Mouse (Mus musculus) embryonic facial prominence, embryonic 13.5 days (tissue): Measurements from ENCODE around the gene Rbfox1. TPM values are rescaled to one million over a fixed set of nuclear protein-coding genes. Genes with fewer than 3 reads are reported as not detected.

Experiments used
- ATAC-seq: fragments of 200-750 bp; cut with Nextera tagmentation; 2 replicates; pipeline ENCODE4 v1.8.0; 2017; ENCODE audit warnings: low read depth; ENCODE audit not compliant: insufficient number of reproducible peaks, insufficient read depth, low FRiP score, low TSS enrichment
- H3K27ac ChIP-seq: fragments of 300-500 bp; sonication (generic); 2 replicates; pipeline ENCODE4 v1.5.1; 2015; ENCODE audit warnings: moderate library complexity, mild to moderate bottlenecking, inconsistent platforms
- H3K27me3 ChIP-seq: fragments of 300-500 bp; sonication (generic); 2 replicates; pipeline ENCODE4 v1.6.1; 2015; ENCODE audit warnings: mild to moderate bottlenecking, inconsistent platforms
- H3K36me3 ChIP-seq: fragments of 300-500 bp; sonication (generic); 2 replicates; pipeline ENCODE4 v1.6.1; 2015; ENCODE audit warnings: mild to moderate bottlenecking, inconsistent platforms
- H3K4me1 ChIP-seq: fragments of 300-500 bp; sonication (generic); 2 replicates; pipeline ENCODE4 v1.6.1; 2015; ENCODE audit warnings: inconsistent platforms
- H3K4me2 ChIP-seq: fragments of 300-500 bp; sonication (generic); 2 replicates; pipeline ENCODE4 v1.6.1; 2015; ENCODE audit warnings: moderate library complexity, mild to moderate bottlenecking, inconsistent platforms
- H3K4me3 ChIP-seq: fragments of 300-500 bp; sonication (generic); 2 replicates; pipeline ENCODE4 v1.5.1; 2015; ENCODE audit warnings: mild to moderate bottlenecking, inconsistent platforms
- H3K9ac ChIP-seq: fragments of 300-500 bp; sonication (generic); 2 replicates; pipeline ENCODE4 v1.6.1; 2015; ENCODE audit warnings: mild to moderate bottlenecking, inconsistent platforms
- H3K9me3 ChIP-seq: fragments of 300-500 bp; sonication (generic); 2 replicates; pipeline ENCODE4 v1.6.1; 2016; ENCODE audit warnings: inconsistent platforms
- WGBS: fragments of 180-500 bp; shearing (Covaris S2); methylation state at CpG from one replicate; pipeline ENCODE4 v1.1.7; 2015; ENCODE audit warnings: mixed read lengths; 5-methylcytosine and 5-hydroxymethylcytosine counted together
- polyA plus RNA-seq: library from polyadenylated mRNA; unstranded; fragments of >200 nt; fragmentation: Nextera tagmentation; extraction: Ambion mirVana; gene quantifications from 2 replicates; pipeline ENCODE4 v1.2.1, GENCODE M21; 2015

Rbfox1 gene
- polyA plus RNA-seq, 1 experiment from 2014 or later: 3.9 TPM

GRCm38 (mm10) chr16:7069599-7069998 lies 1184.4 kb downstream of the Rbfox1 start:
- Histone ChIP-seq H3K9ac (no peak overlapping the region), H3K9me3 (no peaks in the 10 kb centered on the region), H3K27ac (no peak overlapping the region), H3K4me2 (no peak overlapping the region), H3K4me3 (no peak overlapping the region), H3K4me1 (no peaks in the 10 kb centered on the region), H3K36me3 (no peaks in the 10 kb centered on the region), H3K27me3 (no peaks in the 10 kb centered on the region)
- WGBS: 66% methylated on average over 8 of the region's 8 CpGs
- ATAC-seq: no peak

- no peak for ATAC-seq
- WGBS: 83% methylated on average over 4 of the region's 4 CpGs
These were observed 1189.6 kb downstream of the Rbfox1 start for GRCm38 (mm10) chr16:7074786-7075185.

GRCm38 (mm10) chr16:7075749-7076148 lies 1190.6 kb downstream of the Rbfox1 start:
- H3K9ac ChIP-seq: no peak overlapping the region
- H3K9me3 ChIP-seq: no peaks in the 10 kb centered on the region
- no peaks in the 10 kb centered on the region for H3K36me3 ChIP-seq
- no peak for ATAC-seq
- no peak overlapping the region for H3K27ac ChIP-seq
- no peak overlapping the region for H3K4me3 ChIP-seq
- H3K4me2 ChIP-seq: no peak overlapping the region
- H3K27me3 ChIP-seq: no peaks in the 10 kb centered on the region
- 74% methylated on average over 6 of the region's 6 CpGs for WGBS
- no peaks in the 10 kb centered on the region for H3K4me1 ChIP-seq

More at GRCm38 (mm10) chr16:7074786-7075185, 1189.6 kb downstream of the Rbfox1 start:
- H3K27ac ChIP-seq: no peak overlapping the region
- no peak overlapping the region for H3K4me2 ChIP-seq
- H3K9ac ChIP-seq: no peak overlapping the region
- H3K4me3 ChIP-seq: no peak overlapping the region
- no peaks in the 10 kb centered on the region for H3K4me1 ChIP-seq
- H3K36me3 ChIP-seq: no peaks in the 10 kb centered on the region
- no peaks in the 10 kb centered on the region for H3K27me3 ChIP-seq
- H3K9me3 ChIP-seq: no peaks in the 10 kb centered on the region

- H3K27ac ChIP-seq: no peak overlapping the region
- 91% methylated on average over 1 of the region's 1 CpGs for WGBS
- H3K27me3 ChIP-seq: no peaks in the 10 kb centered on the region
- H3K4me2 ChIP-seq: no peak overlapping the region
- ATAC-seq: no peak
- no peak overlapping the region for H3K4me3 ChIP-seq
- H3K4me1 ChIP-seq: no peaks in the 10 kb centered on the region
- no peaks in the 10 kb centered on the region for H3K36me3 ChIP-seq
- no peak overlapping the region for H3K9ac ChIP-seq
- H3K9me3 ChIP-seq: no peaks in the 10 kb centered on the region
These were observed 1191.2 kb downstream of the Rbfox1 start for GRCm38 (mm10) chr16:7076305-7076704.

- H3K27ac ChIP-seq: no peak overlapping the region
- no peak for ATAC-seq
- H3K9ac ChIP-seq: no peak overlapping the region
- H3K4me2 ChIP-seq: no peak overlapping the region
- WGBS: 86% methylated on average over 3 of the region's 3 CpGs
- H3K27me3 ChIP-seq: no peaks in the 10 kb centered on the region
- H3K9me3 ChIP-seq: no peaks in the 10 kb centered on the region
- H3K36me3 ChIP-seq: no peaks in the 10 kb centered on the region
- no peaks in the 10 kb centered on the region for H3K4me1 ChIP-seq
- H3K4me3 ChIP-seq: no peak overlapping the region
These were observed 1191.6 kb downstream of the Rbfox1 start for GRCm38 (mm10) chr16:7076707-7077106.

GRCm38 (mm10) chr16:7081074-7081568 lies 1196.0 kb downstream of the Rbfox1 start:
- Histone ChIP-seq H3K9ac (no peak overlapping the region), H3K27me3 (no peaks in the 10 kb centered on the region), H3K36me3 (no peaks in the 10 kb centered on the region), H3K4me2 (no peak overlapping the region), H3K27ac (no peak overlapping the region), H3K4me1 (no peaks in the 10 kb centered on the region), H3K4me3 (no peak overlapping the region), H3K9me3 (no peaks in the 10 kb centered on the region)
- WGBS: 61% methylated on average over 3 of the region's 3 CpGs
- no peak for ATAC-seq

GRCm38 (mm10) chr16:7081684-7082255 lies 1196.6 kb downstream of the Rbfox1 start:
- Histone ChIP-seq H3K27ac (no peak overlapping the region), H3K4me2 (no peak overlapping the region), H3K4me3 (no peak overlapping the region), H3K4me1 (no peaks in the 10 kb centered on the region), H3K9ac (no peak overlapping the region), H3K9me3 (no peaks in the 10 kb centered on the region), H3K36me3 (no peaks in the 10 kb centered on the region), H3K27me3 (no peaks in the 10 kb centered on the region)
- 79% methylated on average over 5 of the region's 5 CpGs for WGBS
- no peak for ATAC-seq

- Histone ChIP-seq H3K4me3 (no peak overlapping the region), H3K4me1 (no peaks in the 10 kb centered on the region), H3K9ac (no peak overlapping the region), H3K27ac (no peak overlapping the region), H3K9me3 (no peaks in the 10 kb centered on the region), H3K36me3 (no peaks in the 10 kb centered on the region), H3K4me2 (no peak overlapping the region), H3K27me3 (no peaks in the 10 kb centered on the region)
- WGBS: 89% methylated on average over 2 of the region's 2 CpGs
- no peak for ATAC-seq
These were observed 1198.8 kb downstream of the Rbfox1 start for GRCm38 (mm10) chr16:7083937-7084336.

GRCm38 (mm10) chr16:7088601-7089430 lies 1203.7 kb downstream of the Rbfox1 start:
- no peak for ATAC-seq
- no peak overlapping the region for H3K4me3 ChIP-seq
- no peaks in the 10 kb centered on the region for H3K4me1 ChIP-seq
- H3K27ac ChIP-seq: no peak overlapping the region
- no peaks in the 10 kb centered on the region for H3K36me3 ChIP-seq
- H3K27me3 ChIP-seq: no peaks in the 10 kb centered on the region
- no peak overlapping the region for H3K9ac ChIP-seq
- no peaks in the 10 kb centered on the region for H3K9me3 ChIP-seq
- H3K4me2 ChIP-seq: no peak overlapping the region
- WGBS: 58% methylated on average over 10 of the region's 10 CpGs

GRCm38 (mm10) chr16:7089475-7089874 lies 1204.3 kb downstream of the Rbfox1 start:
- H3K27ac ChIP-seq: no peak overlapping the region
- H3K9ac ChIP-seq: no peak overlapping the region
- no peaks in the 10 kb centered on the region for H3K9me3 ChIP-seq
- H3K27me3 ChIP-seq: no peaks in the 10 kb centered on the region
- no peaks in the 10 kb centered on the region for H3K36me3 ChIP-seq
- 74% methylated on average over 1 of the region's 1 CpGs for WGBS
- no peak for ATAC-seq
- no peak overlapping the region for H3K4me2 ChIP-seq
- H3K4me3 ChIP-seq: no peak overlapping the region
- no peaks in the 10 kb centered on the region for H3K4me1 ChIP-seq

- Histone ChIP-seq H3K4me2 (no peak overlapping the region), H3K9me3 (no peaks in the 10 kb centered on the region), H3K4me1 (no peaks in the 10 kb centered on the region), H3K4me3 (no peak overlapping the region), H3K9ac (no peak overlapping the region), H3K36me3 (no peaks in the 10 kb centered on the region), H3K27me3 (no peaks in the 10 kb centered on the region), H3K27ac (no peak overlapping the region)
- 90% methylated on average over 6 of the region's 6 CpGs for WGBS
- ATAC-seq: no peak
These were observed 1205.0 kb downstream of the Rbfox1 start for GRCm38 (mm10) chr16:7090205-7090604.

GRCm38 (mm10) chr16:7092811-7093210 lies 1207.7 kb downstream of the Rbfox1 start:
- H3K27ac ChIP-seq: no peak overlapping the region
- no peaks in the 10 kb centered on the region for H3K36me3 ChIP-seq
- no peak overlapping the region for H3K9ac ChIP-seq
- H3K4me1 ChIP-seq: no peaks in the 10 kb centered on the region
- 60% methylated on average over 4 of the region's 4 CpGs for WGBS
- no peak overlapping the region for H3K4me2 ChIP-seq
- no peaks in the 10 kb centered on the region for H3K27me3 ChIP-seq
- no peaks in the 10 kb centered on the region for H3K9me3 ChIP-seq
- ATAC-seq: no peak
- no peak overlapping the region for H3K4me3 ChIP-seq
